ENCODE assay signal across 32 mouse cellular contexts in the genomic region with DNA sequence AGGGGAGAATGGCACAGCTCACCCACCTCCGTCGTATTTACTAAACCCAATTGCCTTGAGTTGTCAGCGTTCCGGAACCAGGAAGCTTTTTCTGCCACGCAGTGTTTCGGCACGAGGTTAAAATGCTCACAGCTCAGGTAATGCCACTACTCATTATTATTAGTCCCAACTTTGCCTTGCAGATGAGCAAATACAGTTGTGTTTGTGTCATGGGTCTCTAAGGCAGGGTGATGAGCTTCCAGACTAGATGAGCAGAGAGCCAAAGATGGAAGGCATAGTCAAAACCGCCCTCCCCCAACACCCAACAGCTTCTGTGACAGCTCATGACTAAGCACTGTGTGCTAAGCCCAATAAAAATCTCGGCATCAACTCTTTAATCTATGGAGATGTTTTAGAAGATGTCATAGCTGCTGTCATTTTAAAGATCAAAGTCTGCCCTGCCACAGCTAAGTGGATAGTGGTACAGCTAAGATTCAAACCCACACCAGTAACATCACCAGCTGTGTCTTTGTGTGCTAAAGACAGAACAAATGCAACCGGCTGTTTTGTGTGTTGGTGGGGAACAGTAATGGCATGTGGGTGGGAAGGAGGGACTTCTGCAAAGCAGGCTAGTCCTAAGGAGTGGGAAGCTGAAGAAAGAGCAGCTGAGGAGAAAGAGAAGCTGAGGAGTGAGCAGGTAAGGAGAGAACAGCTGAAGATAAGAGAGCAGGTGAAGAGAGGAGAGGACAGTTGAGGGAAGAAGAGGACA.
DNase-seq lines count a peak whose midpoint lies in the region; ATAC-seq and TF ChIP-seq lines count a peak whose summit lies in the region.
"Had no signal": no experiment of that assay in that cellular context is flagged by ENCODE, and none has a peak within 500 bp of the region (broad histone marks: within the 10 kb centered on the region; RNA-seq: fewer than 3 reads in every experiment).

No protein-coding gene starts in this region.

- H3K27me3 ChIP-seq in hindbrain, postnatal 0 days (ENCODE audit: insufficient read depth, low read length), result no peaks in the 10 kb centered on the region
- no peaks in the 10 kb centered on the region for H3K27me3 ChIP-seq in hindbrain, embryonic 14.5 days (ENCODE audit: control insufficient read depth, insufficient read depth, low read length)
- H3K27me3 ChIP-seq: embryonic facial prominence, embryonic 15.5 days; forebrain, embryonic 12.5 days; heart, embryonic 13.5 days; hindbrain, embryonic 15.5 days; kidney, embryonic 15.5 days; limb, embryonic 12.5 days; liver, embryonic 15.5 days; midbrain, embryonic 15.5 days; neural tube, embryonic 15.5 days had no signal

- H3K9me3 ChIP-seq in hindbrain, postnatal 0 days (ENCODE audit: low read length), result no peaks in the 10 kb centered on the region
- no peaks in the 10 kb centered on the region for H3K9me3 ChIP-seq in hindbrain, embryonic 14.5 days (ENCODE audit: control insufficient read depth, low read length)
- H3K9me3 ChIP-seq: embryonic facial prominence, embryonic 10.5 days; embryonic facial prominence, embryonic 15.5 days; forebrain, embryonic 12.5 days; heart, embryonic 13.5 days; hindbrain, embryonic 15.5 days; kidney, embryonic 15.5 days; limb, embryonic 12.5 days; liver, embryonic 15.5 days; midbrain, embryonic 10.5 days; midbrain, embryonic 15.5 days; neural tube, embryonic 15.5 days had no signal

- no peak overlapping the region; the same call in 1 of the 2 replicates for H3K27ac ChIP-seq in hindbrain, postnatal 0 days
- H3K27ac ChIP-seq in hindbrain, embryonic 14.5 days, result no peak overlapping the region
- H3K27ac ChIP-seq: embryonic facial prominence, embryonic 10.5 days; embryonic facial prominence, embryonic 15.5 days; forebrain, embryonic 12.5 days; gastrocnemius, adult 2 months; heart, adult 2 months; heart, embryonic 13.5 days; hindbrain, embryonic 15.5 days; kidney, embryonic 15.5 days; layer of hippocampus, adult 2 months; limb, embryonic 12.5 days; liver, embryonic 15.5 days; macrophage; midbrain, embryonic 10.5 days; midbrain, embryonic 15.5 days; neural tube, embryonic 15.5 days had no signal

- ATAC-seq in hindbrain, postnatal 0 days, result 0 out of 2 replicates have a peak, but pooled peaks have one; percentile 32
- ATAC-seq in hindbrain, embryonic 14.5 days (ENCODE audit: low FRiP score), result no peak
- ATAC-seq: midbrain, embryonic 15.5 days had no signal

- H3K4me2 ChIP-seq in hindbrain, postnatal 0 days (ENCODE audit: low read depth, low read length), result no peak overlapping the region
- no peak overlapping the region for H3K4me2 ChIP-seq in hindbrain, embryonic 14.5 days (replicated peaks)
- H3K4me2 ChIP-seq: embryonic facial prominence, embryonic 15.5 days; forebrain, embryonic 12.5 days; heart, embryonic 13.5 days; hindbrain, embryonic 15.5 days; kidney, embryonic 15.5 days; limb, embryonic 12.5 days; liver, embryonic 15.5 days; lung, embryonic 14.5 days; midbrain, embryonic 15.5 days; neural tube, embryonic 15.5 days had no signal

- H3K36me3 ChIP-seq in hindbrain, postnatal 0 days (ENCODE audit: insufficient read depth, low read length), result no peaks in the 10 kb centered on the region
- H3K36me3 ChIP-seq in hindbrain, embryonic 14.5 days (replicated peaks; ENCODE audit: control insufficient read depth, insufficient read depth), result no peaks in the 10 kb centered on the region
- H3K36me3 ChIP-seq: embryonic facial prominence, embryonic 10.5 days; embryonic facial prominence, embryonic 15.5 days; forebrain, embryonic 12.5 days; heart, embryonic 13.5 days; hindbrain, embryonic 15.5 days; kidney, embryonic 15.5 days; limb, embryonic 12.5 days; liver, embryonic 15.5 days; midbrain, embryonic 10.5 days; midbrain, embryonic 15.5 days; neural tube, embryonic 15.5 days had no signal

- no peak for TF ChIP-seq CTCF in hindbrain, postnatal 0 days (IDR thresholded peaks at IDR 0.05; ENCODE audit: low read depth)

- H3K9ac ChIP-seq in hindbrain, postnatal 0 days (replicated peaks; ENCODE audit: low read length), result no peak overlapping the region
- H3K9ac ChIP-seq in hindbrain, embryonic 14.5 days, result no peak overlapping the region
- H3K9ac ChIP-seq: embryonic facial prominence, embryonic 15.5 days; forebrain, embryonic 12.5 days; forebrain, postnatal 0 days; heart, embryonic 13.5 days; hindbrain, embryonic 15.5 days; kidney, embryonic 15.5 days; limb, embryonic 12.5 days; liver, embryonic 15.5 days; lung, embryonic 14.5 days; midbrain, embryonic 15.5 days; neural tube, embryonic 15.5 days had no signal

- DNase-seq in adrenal gland, postnatal 14 days, result peak; percentile 27
- no peak for DNase-seq in adrenal gland, adult 8-10 months
- no peak for DNase-seq in hindbrain, postnatal 0 days (ENCODE audit: low spot score)
- no peak for DNase-seq in hindbrain, embryonic 14.5 days (ENCODE audit: low spot score)
- DNase-seq in right cerebral cortex, adult 18-20 months, result peak; percentile 35
- DNase-seq in right cerebral cortex, postnatal 4 days, result no peak
- DNase-seq in layer of hippocampus, postnatal 10 days (ENCODE audit: low spot score in 2 of 2), result no peak
- DNase-seq: cerebellum, adult 8-10 months; cerebellum, postnatal 25 days; forebrain, postnatal 0 days; gastrocnemius, adult 2 months; gastrocnemius, postnatal 36 days; heart, adult 2 months; heart, postnatal 10 days; kidney, adult 18-20 months; kidney, postnatal 36 days; layer of hippocampus, postnatal 36 days; lung, embryonic 14.5 days; retina, postnatal 1 day had no signal

- H3K4me3 ChIP-seq in hindbrain, postnatal 0 days (ENCODE audit: low read length), result no peak overlapping the region
- no peak overlapping the region for H3K4me3 ChIP-seq in hindbrain, embryonic 14.5 days (replicated peaks; ENCODE audit: low read length)
- H3K4me3 ChIP-seq: embryonic facial prominence, embryonic 10.5 days; embryonic facial prominence, embryonic 15.5 days; forebrain, embryonic 12.5 days; gastrocnemius, adult 2 months; heart, adult 2 months; heart, embryonic 13.5 days; hindbrain, embryonic 15.5 days; kidney, embryonic 15.5 days; layer of hippocampus, adult 2 months; limb, embryonic 12.5 days; liver, embryonic 15.5 days; midbrain, embryonic 10.5 days; midbrain, embryonic 15.5 days; neural tube, embryonic 15.5 days had no signal

- no peaks in the 10 kb centered on the region for H3K4me1 ChIP-seq in hindbrain, postnatal 0 days (ENCODE audit: insufficient read depth, low read length)
- no peaks in the 10 kb centered on the region for H3K4me1 ChIP-seq in hindbrain, embryonic 14.5 days (replicated peaks; ENCODE audit: control insufficient read depth, insufficient read depth, low read length)
- H3K4me1 ChIP-seq: embryonic facial prominence, embryonic 10.5 days; embryonic facial prominence, embryonic 15.5 days; forebrain, embryonic 12.5 days; heart, embryonic 13.5 days; hindbrain, embryonic 15.5 days; kidney, embryonic 15.5 days; limb, embryonic 12.5 days; liver, embryonic 15.5 days had no signal

- WGBS in hindbrain, postnatal 0 days, result 72% methylated on average over 10 of the region's 10 CpGs
- WGBS in hindbrain, embryonic 14.5 days, result 80% methylated on average over 10 of the region's 10 CpGs

Comparison
In these comparisons a context has a peak if more than half of its experiments do, and no peak if none do; other contexts are left out.
1. DNase-seq: peak in adrenal gland, postnatal 14 days (single experiment) and right cerebral cortex, adult 18-20 months (single experiment); none in adrenal gland, adult 8-10 months (single experiment), hindbrain, postnatal 0 days (single experiment), hindbrain, embryonic 14.5 days (single experiment), right cerebral cortex, postnatal 4 days (single experiment) and layer of hippocampus, postnatal 10 days (0 of 2).